Mouse (Mus musculus) MEL (cell line): ENCODE measurements around the gene Syna.

Experiments
- CTCF ChIP-seq, 3 experiments: IDR thresholded peaks in 2 of 3; conservative IDR thresholded peaks in 1 of 3; 2 replicates each; pipeline ENCODE4 v1.5.1; 2011 to 2012; ENCODE audit warnings: low read length in 3 of 3, low read depth in 2 of 3, mild to moderate bottlenecking in 2 of 3, improper control_type of control experiment in 1 of 3, inconsistent platforms in 1 of 3, mixed read lengths in 1 of 3, moderate library complexity in 1 of 3; ENCODE audit not compliant: control insufficient read depth in 1 of 3, insufficient read depth in 1 of 3, poor library complexity in 1 of 3, severe bottlenecking in 1 of 3
- E2F4 ChIP-seq: IDR thresholded peaks from 2 replicates; pipeline ENCODE4 v1.6.1; 2011; ENCODE audit warnings: low read depth, low read length, improper control_type of control experiment, borderline replicate concordance
- EP300 ChIP-seq, 2 experiments: IDR thresholded peaks; 2 replicates each; pipeline ENCODE4 v1.6.1; 2011; ENCODE audit warnings: improper control_type of control experiment in 2 of 2, low read length in 2 of 2, low read depth in 1 of 2, mild to moderate bottlenecking in 1 of 2
- GABPA ChIP-seq: IDR thresholded peaks from 2 replicates; pipeline ENCODE4 v1.6.1; 2012; ENCODE audit warnings: low read depth, mild to moderate bottlenecking, inconsistent platforms, low read length, improper control_type of control experiment, moderate library complexity
- POLR2A ChIP-seq, 2 experiments: IDR thresholded peaks; 2 replicates each; pipeline ENCODE4 v1.6.1; 2011 to 2012; ENCODE audit warnings: low read length in 2 of 2, mild to moderate bottlenecking in 2 of 2, control low read depth in 1 of 2, improper control_type of control experiment in 1 of 2, low read depth in 1 of 2, moderate library complexity in 1 of 2; ENCODE audit not compliant: control insufficient read depth in 1 of 2, insufficient read depth in 1 of 2, poor library complexity in 1 of 2
- SIN3A ChIP-seq: IDR thresholded peaks from 2 replicates; pipeline ENCODE4 v1.6.1; 2012; ENCODE audit warnings: low read length, improper control_type of control experiment, inconsistent platforms
- SMC3 ChIP-seq: IDR thresholded peaks from 2 replicates; pipeline ENCODE4 v1.6.1; 2011; ENCODE audit warnings: low read depth, low read length, improper control_type of control experiment
- USF1 ChIP-seq: IDR thresholded peaks from 2 replicates; pipeline ENCODE4 v1.6.1; 2014; ENCODE audit warnings: low read depth, mild to moderate bottlenecking, inconsistent platforms, low read length, improper control_type of control experiment, moderate library complexity
- ZC3H11A ChIP-seq: IDR thresholded peaks from 2 replicates; pipeline ENCODE4 v1.6.1; 2012; ENCODE audit warnings: low read depth, mild to moderate bottlenecking, inconsistent platforms, low read length, improper control_type of control experiment
- ZMIZ1 ChIP-seq: IDR thresholded peaks from 2 replicates; pipeline ENCODE4 v1.6.1; 2012; ENCODE audit warnings: low read depth, mild to moderate bottlenecking, inconsistent platforms, low read length, improper control_type of control experiment, moderate library complexity

DNA sequence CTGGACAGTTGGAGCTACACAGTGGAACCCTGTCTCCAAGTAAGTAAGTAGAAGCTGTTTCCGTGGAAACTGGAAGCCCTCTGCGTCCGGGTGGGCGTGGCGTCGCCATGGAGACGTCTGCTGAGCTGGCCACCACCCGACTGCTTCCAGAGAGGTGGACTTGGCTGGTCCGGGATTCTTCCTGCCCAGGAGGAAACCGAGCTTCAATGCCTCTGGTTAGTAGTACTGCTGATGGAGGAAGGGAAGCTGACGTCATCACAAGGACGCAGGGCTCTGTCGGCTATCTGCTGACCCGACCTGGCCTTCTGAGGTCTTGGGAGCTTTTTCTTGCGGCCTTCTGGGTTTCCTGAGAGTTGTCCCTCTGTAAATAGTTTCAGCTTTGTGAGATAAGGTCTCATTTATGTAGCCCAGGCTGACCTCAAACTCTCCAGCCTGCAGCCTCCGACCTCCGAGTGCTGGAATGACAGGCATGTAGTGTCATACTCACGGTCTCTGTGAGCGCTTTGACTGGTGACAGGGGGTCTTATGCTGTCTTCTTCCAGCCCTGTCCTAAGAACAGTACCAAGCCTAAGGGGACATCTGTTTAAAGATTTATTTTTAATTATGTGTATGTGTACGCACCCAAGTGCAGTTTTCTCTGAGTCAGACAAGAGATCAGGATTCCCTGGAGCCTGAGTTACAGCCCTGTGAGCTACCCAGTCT, 4.4 kb downstream of the Syna start:
- TF ChIP-seq USF1 = no peak
- TF ChIP-seq EP300 (IDR thresholded peaks at IDR 0.05; ENCODE audit: low read depth in 1 of 2, low read length in 2 of 2) = no peak
- TF ChIP-seq POLR2A (IDR thresholded peaks at IDR 0.05; ENCODE audit: control insufficient read depth in 1 of 2, insufficient read depth in 1 of 2, low read depth in 1 of 2, low read length in 2 of 2, poor library complexity in 1 of 2) = no peak
- no peak for TF ChIP-seq E2F4
- no peak for TF ChIP-seq CTCF (IDR thresholded peaks at IDR 0.05 in 2 of 3, conservative IDR thresholded peaks at IDR 0.05 in 1 of 3; ENCODE audit: control insufficient read depth in 1 of 3, insufficient read depth in 1 of 3, low read depth in 2 of 3, low read length in 3 of 3, poor library complexity in 1 of 3, severe bottlenecking in 1 of 3)
- no peak for TF ChIP-seq SMC3
- no peak for TF ChIP-seq SIN3A
- no peak for TF ChIP-seq ZC3H11A
- no peak for TF ChIP-seq GABPA
- TF ChIP-seq ZMIZ1 = no peak
